Comparison of ENCODE assay signal across 10 mouse cellular contexts in genomic region chr5:50915176-50915792, GRCm38 (mm10).
"Had no signal": no experiment of that assay in that cellular context is flagged by ENCODE, and none has a peak within 500 bp of the region (broad histone marks: within the 10 kb centered on the region; RNA-seq: fewer than 3 reads in every experiment).

No protein-coding gene starts in this region.

- H3K9me3 ChIP-seq: limb, embryonic 12.5 days; liver, embryonic 13.5 days; midbrain, embryonic 13.5 days had no signal

- DNase-seq: kidney, adult 8-10 months; layer of hippocampus, adult 9-11 months; liver; liver, embryonic 13.5 days; liver, postnatal 0 days; lung, postnatal 36 days; right cerebral cortex, postnatal 14 days; thymus, postnatal 36 days had no signal

- H3K4me1 ChIP-seq: liver, embryonic 13.5 days; midbrain, embryonic 13.5 days had no signal

- H3K27ac ChIP-seq: limb, embryonic 12.5 days; liver, embryonic 13.5 days; midbrain, embryonic 13.5 days had no signal

- H3K36me3 ChIP-seq: limb, embryonic 12.5 days; liver, embryonic 13.5 days; midbrain, embryonic 13.5 days had no signal

- H3K4me2 ChIP-seq: limb, embryonic 12.5 days; liver, embryonic 13.5 days; midbrain, embryonic 13.5 days had no signal

- H3K27me3 ChIP-seq: limb, embryonic 12.5 days; liver, embryonic 13.5 days; midbrain, embryonic 13.5 days had no signal

- H3K9ac ChIP-seq: limb, embryonic 12.5 days; liver, embryonic 13.5 days; liver, postnatal 0 days; midbrain, embryonic 13.5 days had no signal

- ATAC-seq: liver, postnatal 0 days; midbrain, embryonic 13.5 days had no signal

- H3K4me3 ChIP-seq: limb, embryonic 12.5 days; liver, embryonic 13.5 days; midbrain, embryonic 13.5 days had no signal
